Mouse (Mus musculus): ENCODE data around the gene 2810408A11Rik.
"Not testable (repeated sequence)": the region's sequence is repeated elsewhere in the genome, so short reads cannot be mapped to it uniquely, and the experiment has no call there.

2810408A11Rik gene

DNA sequence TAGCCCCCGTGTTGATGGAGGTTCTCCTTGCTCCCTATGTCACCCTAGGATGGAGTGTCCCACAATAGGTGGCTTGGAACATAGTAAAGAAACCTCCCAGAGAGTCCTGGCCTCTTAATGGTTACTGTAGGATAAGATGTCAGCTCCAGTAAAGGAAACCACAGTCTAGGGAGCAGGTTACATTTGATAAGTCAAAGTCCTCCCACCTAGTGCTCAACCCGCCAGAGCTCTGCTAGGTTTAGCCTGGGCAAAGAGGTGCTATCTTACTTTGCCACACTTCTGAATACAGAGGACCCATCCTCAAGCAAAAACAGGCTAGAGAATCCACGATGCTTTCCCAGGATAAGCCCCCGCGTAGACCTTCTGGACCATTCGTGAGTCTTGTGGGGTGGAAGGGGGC lies 21.8 kb downstream of the 2810408A11Rik start:
- DNase-seq = peak; percentile 56

DNA sequence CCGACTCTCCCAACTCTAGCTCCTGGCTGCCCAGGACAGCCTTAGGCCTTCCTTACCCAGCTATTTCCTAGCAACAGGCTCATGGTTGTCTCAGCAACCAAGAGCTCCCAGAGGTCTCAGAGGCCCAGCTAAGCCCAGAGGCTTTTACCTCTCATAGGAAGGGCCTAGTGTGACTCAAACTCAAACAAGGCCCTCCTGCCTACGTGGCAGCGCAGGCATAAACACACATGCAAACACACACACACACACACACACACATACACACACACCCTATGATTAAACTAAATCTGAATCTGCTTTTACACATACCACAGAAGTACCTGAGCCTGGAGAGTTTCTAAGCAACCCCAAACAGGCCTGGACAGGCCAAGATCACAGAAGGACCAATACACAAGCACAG lies 22.4 kb downstream of the 2810408A11Rik start:
- DNase-seq = no peak

DNA sequence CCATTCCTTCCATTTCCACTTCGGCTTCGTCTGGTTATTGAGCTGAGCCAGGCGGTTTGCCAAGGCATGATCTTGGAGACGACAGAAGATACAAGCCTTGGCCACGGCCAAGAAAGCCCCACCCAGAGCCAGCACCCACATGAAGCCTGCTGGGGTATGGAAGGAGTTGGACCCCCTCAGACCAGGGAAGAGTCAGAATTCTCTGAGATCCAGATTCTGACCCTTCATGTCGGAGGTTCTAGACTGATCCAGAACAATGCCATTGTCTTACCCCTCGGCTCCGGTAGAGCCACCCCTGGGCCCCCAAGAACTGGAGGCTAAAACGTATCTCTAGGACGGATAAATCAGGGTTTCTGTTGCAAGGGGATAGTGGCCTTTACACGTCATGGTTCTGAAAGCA lies 22.9 kb downstream of the 2810408A11Rik start, which contains the start of gene Tmem95:
Gene Tmem95 (minus strand): TSS at position 141 of the 400 bp plus-strand sequence.
- no peak for DNase-seq

DNA sequence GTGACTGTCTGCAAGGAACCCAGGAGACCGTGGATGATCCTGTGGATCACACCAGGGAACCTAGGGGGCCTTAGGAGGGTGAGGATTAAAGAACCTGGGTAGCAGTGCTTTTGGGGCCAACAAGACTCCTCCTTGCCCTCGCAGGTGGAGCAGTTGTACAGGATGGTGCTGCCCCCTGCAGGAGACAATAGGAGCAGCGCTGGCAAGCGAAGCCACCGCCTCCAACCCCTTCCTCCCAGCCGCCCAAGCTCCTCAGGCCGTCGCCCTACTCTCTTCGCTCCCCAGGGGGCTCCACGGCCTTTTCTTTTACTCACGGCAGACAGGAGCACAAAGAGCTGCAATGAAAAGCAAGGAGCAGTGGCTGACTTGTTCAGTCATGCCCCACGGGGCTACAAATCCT lies 23.9 kb downstream of the 2810408A11Rik start:
- DNase-seq = peak; percentile 91

DNA sequence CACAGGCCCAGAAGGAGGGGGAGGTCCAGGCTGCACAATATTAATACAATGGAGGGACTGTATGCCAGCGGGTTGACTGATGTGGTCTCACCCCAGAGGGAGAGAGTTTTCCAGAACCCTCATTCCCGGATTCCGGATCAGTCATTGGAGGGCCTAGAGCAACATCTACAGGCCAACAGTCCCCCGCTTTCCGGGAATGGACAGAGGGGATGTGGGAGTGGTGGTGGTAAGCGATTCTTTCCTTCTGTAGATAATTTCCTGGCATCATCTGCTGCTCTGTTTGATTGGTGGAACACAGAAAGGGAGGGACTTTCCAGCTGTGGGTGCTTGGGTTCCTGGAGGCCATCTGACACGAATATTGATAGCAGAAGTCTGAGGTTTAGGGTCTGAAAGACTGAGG lies 24.6 kb downstream of the 2810408A11Rik start:
- no peak for DNase-seq

DNA sequence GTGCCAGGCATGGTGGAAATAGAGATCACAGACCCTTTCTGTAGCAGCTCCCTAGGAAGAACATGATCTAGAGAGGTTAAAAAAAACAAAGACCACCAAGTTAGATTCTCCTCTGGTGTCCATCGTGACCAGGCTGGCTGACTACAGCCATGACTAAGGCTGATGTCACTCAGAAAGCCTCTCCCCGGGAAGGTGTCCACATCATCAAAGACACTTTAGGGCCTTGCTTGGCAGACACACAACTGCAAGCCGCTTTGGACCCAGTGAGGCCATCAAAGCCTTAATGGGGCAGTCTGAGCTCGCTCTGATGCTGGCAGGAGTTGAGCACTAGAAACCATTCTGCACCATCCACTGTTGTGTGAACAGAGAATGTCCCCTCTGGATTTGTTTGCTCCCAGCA lies 28.3 kb downstream of the 2810408A11Rik start:
- DNase-seq = no peak

DNA sequence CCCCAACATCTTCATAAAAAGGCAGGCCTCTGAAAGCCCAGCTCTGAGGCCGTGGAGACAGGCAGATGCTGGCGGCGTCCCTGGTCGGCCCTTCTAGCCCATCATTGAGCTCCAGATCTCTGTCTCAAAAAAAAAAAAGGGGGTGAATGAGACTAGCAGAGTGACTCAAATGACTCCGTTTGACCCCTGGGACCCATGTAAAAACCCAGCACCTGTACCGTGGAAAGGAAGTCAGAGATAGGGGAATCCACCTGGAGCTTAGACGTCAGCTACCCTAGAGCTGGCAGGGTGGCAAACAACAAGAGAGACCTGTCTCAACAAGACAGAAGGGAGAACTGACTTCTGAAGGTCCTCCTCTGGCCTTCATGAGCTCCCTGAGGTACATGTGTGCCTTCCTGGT lies 29.0 kb downstream of the 2810408A11Rik start:
- no peak for DNase-seq

DNA sequence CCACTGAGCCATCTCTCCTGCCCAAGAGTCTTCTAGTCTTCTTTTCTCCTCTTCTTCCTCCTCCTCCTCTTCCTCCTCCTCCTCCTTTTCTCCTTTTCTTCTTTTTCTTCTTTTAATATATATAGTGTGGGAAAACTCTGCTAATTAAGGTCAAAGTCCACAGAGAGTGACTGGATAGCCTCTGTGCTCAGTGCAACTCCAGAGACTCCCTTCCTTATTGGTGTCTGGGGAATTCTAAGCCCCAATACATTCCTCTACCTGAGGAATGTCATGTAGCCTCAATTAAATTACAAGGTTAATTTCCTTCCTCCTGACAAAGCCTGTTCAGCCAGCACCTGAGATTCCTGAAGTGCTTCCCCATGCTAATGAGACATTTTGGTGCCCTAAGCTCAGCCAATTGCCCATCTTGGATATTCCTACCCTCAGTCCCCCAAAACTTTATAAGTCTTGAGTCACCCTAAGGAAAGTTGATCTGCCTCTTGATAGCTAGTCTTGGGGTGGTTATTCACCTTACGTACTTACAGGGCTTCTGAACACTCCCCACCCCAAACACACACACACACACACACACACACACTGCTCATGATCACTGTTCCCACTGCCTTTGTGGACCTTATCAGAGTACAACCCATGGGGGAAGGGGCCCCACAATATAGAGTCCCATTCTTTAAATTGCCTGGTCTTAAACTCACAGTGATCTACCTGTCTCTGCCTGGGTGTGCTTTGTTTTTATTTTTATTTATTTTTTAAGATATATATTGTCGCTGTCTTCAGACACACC lies 30.3 kb downstream of the 2810408A11Rik start:
- no peak for DNase-seq

DNA sequence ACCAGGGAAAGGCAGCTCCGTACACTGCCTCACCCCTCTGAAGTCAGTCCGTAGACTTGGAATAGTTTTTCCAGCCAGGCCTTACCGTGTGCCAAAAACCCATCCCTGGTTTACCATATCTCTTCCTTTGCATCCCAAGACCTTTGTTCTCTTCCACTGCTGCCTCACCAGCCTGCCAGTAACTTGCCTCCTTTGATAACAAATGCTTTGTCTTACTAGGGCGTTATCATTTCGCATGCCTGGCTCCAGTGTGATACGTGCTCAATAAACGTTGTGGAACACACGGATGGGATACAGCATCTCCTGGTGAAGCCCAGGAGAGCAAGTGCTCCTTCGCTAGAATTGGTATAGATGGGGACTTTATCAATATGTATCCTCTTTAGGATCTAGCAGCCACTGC lies 33.5 kb downstream of the 2810408A11Rik start:
- no peak for DNase-seq

DNA sequence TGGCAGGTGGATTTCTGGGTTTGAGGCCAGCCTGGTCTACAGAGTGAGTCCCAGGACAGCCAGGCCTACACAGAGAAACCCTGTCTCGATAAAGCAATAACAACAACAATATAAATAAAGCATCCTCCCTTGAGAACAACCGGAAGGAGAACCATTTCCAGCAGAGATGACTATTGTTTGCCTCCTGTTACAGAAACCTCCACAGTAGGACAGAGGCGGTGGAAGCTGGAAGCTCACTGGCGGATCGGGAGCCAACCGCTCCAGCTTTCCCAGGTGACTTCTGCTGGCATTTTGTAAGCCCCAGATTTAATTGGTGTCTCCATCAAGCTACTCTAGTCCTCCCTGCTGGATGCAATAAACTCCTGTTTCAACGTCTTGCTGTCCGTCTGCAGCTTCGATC lies 35.2 kb downstream of the 2810408A11Rik start:
- no peak for DNase-seq

DNA sequence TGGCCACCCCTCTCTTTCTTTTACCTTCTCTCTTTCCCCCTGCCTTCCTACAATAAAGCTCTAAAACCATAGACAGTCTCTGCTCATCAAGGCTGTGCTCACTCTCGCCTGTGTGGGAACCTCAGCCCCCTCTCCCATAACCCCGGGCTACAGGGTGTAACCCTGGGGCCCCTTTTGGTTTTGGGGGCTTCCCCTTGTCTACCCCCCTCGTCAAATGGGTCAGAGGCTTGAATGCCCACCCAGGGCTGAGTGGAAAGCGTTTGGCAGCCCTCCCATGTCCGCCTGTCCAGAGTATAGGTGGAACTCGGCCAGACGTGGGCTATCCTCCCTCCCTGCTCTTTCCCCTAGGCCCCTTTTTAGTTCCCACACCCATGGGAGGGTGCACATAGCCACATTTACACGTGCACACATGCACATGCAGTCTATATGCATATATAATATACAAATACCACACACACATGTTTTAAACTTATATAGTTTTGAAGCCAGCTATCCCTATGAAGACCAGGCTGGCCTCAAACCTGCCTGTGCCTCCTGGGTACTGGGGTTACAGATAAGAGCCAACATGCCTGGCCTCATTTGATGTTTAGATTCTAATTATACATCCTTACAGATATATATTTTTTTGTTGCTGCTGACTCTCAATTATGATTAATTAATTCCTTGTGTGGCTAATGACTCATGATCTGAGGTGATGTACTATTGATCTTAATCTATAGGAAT lies 36.5 kb downstream of the 2810408A11Rik start:
- DNase-seq = peak; percentile 58

DNA sequence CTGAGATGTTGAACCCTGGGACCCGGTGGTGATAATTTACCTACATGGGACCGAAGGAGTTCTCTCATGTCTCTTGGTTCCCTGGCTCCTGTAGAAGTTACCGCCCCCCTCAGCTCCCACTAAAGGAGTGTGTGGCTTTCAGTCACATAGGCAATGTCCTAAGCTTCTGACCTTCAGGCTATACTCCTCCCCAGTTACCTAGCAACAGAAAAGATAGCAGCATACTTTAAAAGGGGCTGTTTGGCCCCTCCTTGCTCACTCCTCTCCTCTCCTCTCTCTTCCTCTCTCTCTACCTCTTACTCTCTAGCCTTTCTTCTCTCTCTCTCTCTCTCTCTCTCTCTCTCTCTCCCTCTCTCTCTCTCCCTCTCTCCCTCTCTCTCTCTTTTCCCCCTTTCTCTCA lies 37.1 kb downstream of the 2810408A11Rik start:
- not testable (repeated sequence) for DNase-seq

DNA sequence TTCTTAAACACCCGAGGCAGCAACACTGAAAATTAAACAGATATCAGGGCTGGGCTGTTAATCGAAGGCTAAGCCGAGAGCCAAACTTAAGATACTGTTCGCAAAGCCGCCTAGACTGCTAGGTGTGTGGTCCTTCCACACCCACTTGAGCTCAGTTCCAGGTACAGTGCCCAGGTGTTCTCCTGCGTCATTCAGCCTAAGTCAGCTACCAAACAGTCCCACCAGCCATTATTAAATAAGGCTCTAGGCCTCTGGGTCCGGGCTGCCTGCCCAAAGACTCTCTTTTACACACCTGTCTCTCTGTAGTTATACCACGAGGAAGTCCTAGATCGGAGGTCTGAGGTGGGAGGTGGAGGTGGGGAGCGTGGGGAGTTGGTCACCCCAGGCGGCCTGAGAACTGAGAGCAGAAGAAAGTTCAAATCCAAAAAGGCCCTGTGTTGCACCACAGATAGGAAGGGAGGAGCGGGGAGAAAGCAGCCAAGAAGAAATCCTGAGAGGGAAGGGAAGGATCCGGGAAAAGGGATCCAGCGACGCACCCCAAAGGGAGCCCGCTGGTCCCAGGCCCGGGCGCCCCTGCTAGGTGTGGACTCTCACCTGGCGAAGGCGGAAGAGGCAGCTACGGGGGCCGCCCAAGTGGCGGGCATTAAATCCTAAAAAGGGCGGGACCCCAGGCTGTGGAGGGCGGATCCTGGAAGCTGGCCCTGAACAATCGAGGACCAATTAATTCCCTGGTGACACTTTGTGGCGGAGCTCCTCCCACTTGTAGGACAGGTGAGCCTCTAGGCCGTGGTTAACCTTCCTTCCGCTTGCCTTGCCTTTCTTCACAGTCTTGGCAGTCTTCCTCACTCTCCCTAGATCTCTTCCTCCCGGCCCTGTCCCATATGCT lies 42.4 kb downstream of the 2810408A11Rik start, which contains the start of gene Tnk1:
Gene Tnk1 (minus strand): TSS at position 618 of the 886 bp plus-strand sequence.
- DNase-seq = no peak

DNA sequence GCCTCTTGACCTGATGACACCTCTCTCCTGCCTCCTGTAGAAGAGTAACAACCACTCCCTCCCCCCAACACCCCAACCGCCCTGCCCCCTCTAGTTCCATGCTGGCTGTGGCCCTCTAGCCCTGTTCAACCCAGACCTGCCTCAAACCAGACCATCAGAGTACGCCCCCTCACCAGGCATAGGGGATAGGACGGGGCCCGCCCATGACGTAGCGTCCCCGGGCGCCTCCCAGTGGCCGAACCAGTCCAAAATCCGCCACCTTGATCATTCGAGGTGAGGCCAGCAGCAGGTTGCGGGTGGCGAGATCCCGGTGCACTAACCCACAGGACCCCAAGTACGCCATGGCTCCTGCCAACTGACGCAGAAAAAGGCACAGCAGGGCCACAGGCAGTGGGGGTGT lies 45.4 kb downstream of the 2810408A11Rik start:
- DNase-seq = peak; percentile 85

DNA sequence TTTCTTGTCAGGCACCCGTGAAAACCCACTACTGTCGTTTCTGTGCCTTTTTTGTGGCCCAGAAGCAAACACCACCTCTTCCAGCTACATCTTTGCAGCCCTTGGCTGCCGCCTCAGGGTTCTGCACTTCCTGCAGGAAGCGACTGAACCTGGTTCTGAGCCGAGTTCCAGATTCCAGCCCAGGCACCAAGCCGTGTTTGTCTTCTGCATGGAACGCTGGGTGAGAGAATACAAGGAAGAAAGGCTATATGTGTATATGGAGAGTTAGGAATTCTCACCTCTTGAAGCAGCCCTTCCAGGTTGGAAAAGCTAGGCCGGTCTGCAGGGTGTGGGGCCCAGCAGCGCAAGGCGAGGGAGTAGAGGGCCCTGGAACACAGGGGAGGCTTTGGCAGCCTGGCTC lies 46.1 kb downstream of the 2810408A11Rik start:
- no peak for DNase-seq

DNA sequence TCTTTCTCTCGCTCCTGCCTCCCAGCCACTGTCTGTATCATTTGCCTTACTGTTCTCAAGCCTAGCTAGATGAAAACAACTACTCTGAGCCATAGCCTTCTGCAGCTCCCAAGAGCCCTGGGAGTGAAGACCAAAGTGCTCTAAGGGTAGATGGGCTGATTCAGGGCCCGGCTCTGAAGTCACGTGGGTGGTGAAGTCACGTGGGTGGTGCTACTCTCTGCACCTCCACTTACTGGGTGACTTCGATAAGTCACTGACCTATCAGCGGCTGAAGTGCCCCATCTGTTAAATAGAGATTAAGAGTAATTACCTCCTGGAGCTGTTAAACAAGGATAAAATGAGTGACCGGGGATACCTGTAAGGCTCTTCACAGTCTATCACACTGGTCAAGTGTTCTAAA lies 46.8 kb downstream of the 2810408A11Rik start:
- DNase-seq = peak; percentile 93

DNA sequence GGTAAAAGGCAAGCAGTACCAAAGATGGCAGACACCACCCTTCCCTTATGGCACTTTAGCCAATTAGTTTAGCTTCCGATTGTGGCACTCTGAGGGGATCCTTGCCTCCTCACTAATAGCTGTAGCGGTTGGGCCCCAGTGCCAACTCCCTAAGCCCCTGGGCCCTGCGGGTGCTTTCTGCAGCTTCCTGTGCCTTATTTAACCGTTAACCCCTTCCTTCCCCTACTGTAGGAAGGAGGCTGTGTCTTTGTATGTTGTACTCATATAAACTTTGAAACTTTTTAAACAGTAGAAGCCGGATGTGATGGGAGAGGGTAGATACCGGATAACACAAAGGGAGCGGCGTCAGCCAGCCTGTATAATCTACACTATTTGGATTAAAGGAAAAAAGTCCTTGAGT lies 50.0 kb downstream of the 2810408A11Rik start:
- no peak for DNase-seq

DNA sequence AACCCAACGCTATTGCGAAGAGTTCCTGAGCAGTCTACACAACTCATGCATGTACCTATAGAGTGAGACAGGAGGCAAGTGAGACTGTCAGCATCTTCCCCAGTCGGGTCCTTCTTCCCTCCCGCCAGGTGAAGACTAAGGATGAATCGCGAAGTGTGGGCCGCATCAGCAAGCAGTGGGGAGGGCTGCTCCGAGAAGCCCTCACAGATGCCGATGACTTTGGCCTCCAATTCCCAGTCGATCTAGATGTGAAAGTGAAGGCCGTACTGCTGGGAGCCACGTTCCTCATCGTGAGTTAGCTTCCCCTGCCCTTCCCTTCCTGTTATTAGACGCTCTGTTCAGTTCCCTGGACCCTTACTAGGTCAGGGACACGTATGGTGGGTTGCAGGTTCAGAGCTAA lies 50.9 kb downstream of the 2810408A11Rik start:
- DNase-seq = no peak

DNA sequence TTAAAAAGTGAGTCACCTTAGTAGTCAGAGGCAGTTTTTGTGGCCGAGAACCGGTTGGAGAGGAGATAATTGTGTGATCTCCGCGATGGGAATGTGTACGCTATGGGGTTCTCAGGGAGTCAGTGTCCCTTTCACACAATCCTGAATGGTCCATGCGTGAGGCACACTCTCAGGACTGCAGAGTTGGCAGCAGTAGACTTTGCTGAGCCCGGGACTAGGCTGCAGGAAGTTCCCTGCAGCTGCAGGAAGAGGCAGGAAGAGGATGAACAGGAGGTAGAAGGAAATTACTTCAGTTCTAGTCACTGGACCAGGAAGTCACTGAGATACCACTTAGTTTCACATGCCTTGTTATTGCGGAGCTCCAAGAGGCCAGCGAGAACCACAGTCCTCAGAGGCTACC lies 51.7 kb downstream of the 2810408A11Rik start:
- no peak for DNase-seq

DNA sequence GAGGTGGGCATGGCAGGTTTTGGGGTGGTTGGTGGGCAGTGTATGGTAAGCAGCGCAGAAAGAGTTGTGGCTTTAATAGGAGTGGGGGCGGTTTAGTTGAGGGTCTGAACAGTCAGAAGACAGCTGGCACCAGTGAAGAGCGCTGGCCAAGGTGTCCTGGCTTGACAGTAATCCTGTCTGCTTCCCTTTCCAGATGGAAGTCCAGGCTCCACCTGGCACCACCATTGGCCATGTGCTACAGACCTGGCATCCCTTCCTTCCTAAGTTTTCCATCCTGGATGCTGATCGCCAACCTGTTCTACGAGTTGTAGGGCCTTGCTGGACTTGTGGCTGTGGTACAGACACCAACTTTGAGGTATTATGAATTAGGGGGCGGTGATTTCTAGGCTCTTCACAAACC lies 52.8 kb downstream of the 2810408A11Rik start:
- no peak for DNase-seq

Data from liver (tissue).